Mouse (Mus musculus) lung, adult 2 months (tissue): ENCODE measurements around the gene Ppil4.

Source experiments
- CTCF ChIP-seq: fragments of 200-500 bp; IDR thresholded peaks from 2 replicates; pipeline ENCODE4 v1.5.1; 2011; ENCODE audit warnings: mild to moderate bottlenecking, low read length, control low read depth; ENCODE audit not compliant: insufficient read depth
- POLR2A ChIP-seq: fragments of 200-500 bp; IDR thresholded peaks from 2 replicates; pipeline ENCODE4 v1.6.1; 2011; ENCODE audit warnings: low read depth, mild to moderate bottlenecking, control low read depth, low read length, borderline replicate concordance; ENCODE audit errors: extremely low read depth

DNA sequence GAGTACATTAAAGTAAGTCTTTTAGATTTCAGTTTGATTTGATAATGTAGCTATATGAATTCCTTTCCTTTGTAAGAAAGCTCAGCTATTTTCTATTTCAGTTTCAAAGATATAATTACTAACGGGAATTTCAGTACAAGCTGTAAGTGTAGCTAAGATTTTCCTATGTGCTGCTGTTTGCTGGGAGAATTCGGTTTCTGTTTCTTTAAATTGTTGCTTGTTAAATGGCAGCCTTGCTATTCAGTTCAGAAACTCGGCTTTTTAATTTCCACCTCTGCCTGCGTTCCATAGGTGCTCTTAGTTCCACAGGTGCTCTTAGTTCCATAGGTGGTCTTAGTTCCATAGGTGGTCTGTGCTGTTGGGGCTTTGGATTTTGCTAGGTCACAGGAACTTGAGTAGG, 26.5 kb downstream of the Ppil4 start:
- no peak for TF ChIP-seq CTCF
- TF ChIP-seq POLR2A: no peak
